ENCODE assay signal across 13 mouse cellular contexts in the genomic region with DNA sequence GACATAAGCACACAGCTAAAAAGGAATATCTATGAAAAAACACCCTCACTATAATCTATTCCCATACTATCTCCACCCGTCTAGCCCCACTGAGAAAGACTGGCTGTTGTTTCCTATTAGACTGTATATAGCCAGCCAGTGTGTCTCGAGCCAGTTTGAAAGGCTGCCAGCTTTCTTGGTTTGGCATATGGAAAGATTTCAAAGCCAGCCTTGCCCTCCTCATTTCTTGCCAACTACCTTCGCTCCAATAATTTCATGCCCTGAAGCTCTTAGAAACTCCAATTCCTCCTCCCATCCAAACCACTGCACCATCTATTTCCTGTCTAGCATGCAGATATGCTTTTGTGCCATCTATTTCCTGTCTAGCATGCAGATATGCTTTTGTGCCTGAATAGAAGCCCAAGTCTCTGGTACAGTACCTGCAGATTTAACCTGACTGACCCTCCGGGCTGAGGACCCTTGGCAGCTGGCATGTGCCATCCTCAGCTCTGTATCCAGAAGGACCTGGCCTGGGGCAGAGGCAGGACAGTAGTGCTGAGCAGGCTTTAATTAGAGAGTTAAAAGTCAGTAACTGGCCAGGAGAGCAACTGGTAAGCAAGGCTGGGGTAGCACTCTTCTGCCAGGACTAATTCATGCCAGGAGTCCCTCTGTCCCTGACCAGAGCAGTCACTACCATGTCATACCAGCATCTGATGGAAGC.
DNase-seq lines count a peak whose midpoint lies in the region; ATAC-seq and TF ChIP-seq lines count a peak whose summit lies in the region.
"Had no signal": no experiment of that assay in that cellular context is flagged by ENCODE, and none has a peak within 500 bp of the region (broad histone marks: within the 10 kb centered on the region; RNA-seq: fewer than 3 reads in every experiment).

No protein-coding gene starts in this region.

- TF ChIP-seq CTCF in cerebellum, adult 2 months (IDR thresholded peaks at IDR 0.05; ENCODE audit: borderline replicate concordance, insufficient read depth, low read depth, low read length), result no peak
- TF ChIP-seq CTCF in midbrain, postnatal 0 days (IDR thresholded peaks at IDR 0.05), result no peak

- 53% methylated on average over 4 of the region's 4 CpGs for WGBS in forebrain, embryonic 15.5 days
- 89% methylated on average over 4 of the region's 4 CpGs for WGBS in forebrain, embryonic 10.5 days
- 76% methylated on average over 4 of the region's 4 CpGs for WGBS in midbrain, embryonic 14.5 days
- 74% methylated on average over 4 of the region's 4 CpGs for WGBS in midbrain, embryonic 15.5 days
- WGBS in cerebellum, adult 2 months, result 7% methylated on average over 4 of the region's 4 CpGs
- WGBS in midbrain, postnatal 0 days, result 66% methylated on average over 4 of the region's 4 CpGs

- H3K9ac ChIP-seq in forebrain, embryonic 15.5 days (replicated peaks), result no peak overlapping the region
- no peak overlapping the region for H3K9ac ChIP-seq in midbrain, embryonic 14.5 days (replicated peaks; ENCODE audit: low read length)
- H3K9ac ChIP-seq in midbrain, embryonic 15.5 days, result no peak overlapping the region
- no peak overlapping the region for H3K9ac ChIP-seq in midbrain, postnatal 0 days (replicated peaks; ENCODE audit: low read length, poor library complexity, severe bottlenecking)
- H3K9ac ChIP-seq: embryonic facial prominence, embryonic 15.5 days; stomach, embryonic 15.5 days had no signal

- no peaks in the 10 kb centered on the region for H3K36me3 ChIP-seq in forebrain, embryonic 15.5 days
- H3K36me3 ChIP-seq in forebrain, embryonic 10.5 days (replicated peaks), result no peaks in the 10 kb centered on the region
- H3K36me3 ChIP-seq in midbrain, embryonic 14.5 days (ENCODE audit: control insufficient read depth, insufficient read depth, low read length), result no peaks in the 10 kb centered on the region
- H3K36me3 ChIP-seq in midbrain, embryonic 15.5 days (replicated peaks), result no peaks in the 10 kb centered on the region
- H3K36me3 ChIP-seq in midbrain, postnatal 0 days (ENCODE audit: insufficient read depth, low read length), result no peaks in the 10 kb centered on the region
- H3K36me3 ChIP-seq: embryonic facial prominence, embryonic 15.5 days; stomach, embryonic 15.5 days had no signal

- ATAC-seq in forebrain, embryonic 15.5 days (replicated peaks), result peak; percentile 81
- ATAC-seq in midbrain, embryonic 14.5 days (ENCODE audit: low FRiP score, low TSS enrichment), result no peak
- no peak for ATAC-seq in midbrain, embryonic 15.5 days (replicated peaks)
- 0 out of 2 replicates have a peak, but pooled peaks have one; percentile 38 for ATAC-seq in midbrain, postnatal 0 days (ENCODE audit: low FRiP score)

- H3K27ac ChIP-seq in forebrain, embryonic 15.5 days (replicated peaks), result peak overlapping the region; percentile 76
- no peak overlapping the region for H3K27ac ChIP-seq in forebrain, embryonic 10.5 days
- no peak overlapping the region for H3K27ac ChIP-seq in midbrain, embryonic 14.5 days (replicated peaks; ENCODE audit: low read depth, low read length)
- H3K27ac ChIP-seq in midbrain, embryonic 15.5 days, result no peak overlapping the region
- no peak overlapping the region for H3K27ac ChIP-seq in cerebellum, adult 2 months (ENCODE audit: insufficient read depth, low read length)
- no peak overlapping the region for H3K27ac ChIP-seq in midbrain, postnatal 0 days (ENCODE audit: low read depth, low read length)
- H3K27ac ChIP-seq: embryonic facial prominence, embryonic 15.5 days; stomach, embryonic 15.5 days had no signal

- H3K27me3 ChIP-seq in forebrain, embryonic 15.5 days, result no peaks in the 10 kb centered on the region
- no peaks in the 10 kb centered on the region for H3K27me3 ChIP-seq in forebrain, embryonic 10.5 days (ENCODE audit: poor library complexity, severe bottlenecking)
- no peaks in the 10 kb centered on the region for H3K27me3 ChIP-seq in midbrain, embryonic 14.5 days (ENCODE audit: control insufficient read depth, insufficient read depth, low read length)
- no peaks in the 10 kb centered on the region for H3K27me3 ChIP-seq in midbrain, embryonic 15.5 days (replicated peaks)
- H3K27me3 ChIP-seq in cerebellum, adult 2 months (ENCODE audit: control insufficient read depth, insufficient read depth, low read length), result no peaks in the 10 kb centered on the region
- no peaks in the 10 kb centered on the region for H3K27me3 ChIP-seq in midbrain, postnatal 0 days (ENCODE audit: insufficient read depth, low read length)
- H3K27me3 ChIP-seq: embryonic facial prominence, embryonic 15.5 days; stomach, embryonic 15.5 days had no signal

- no peak for DNase-seq in forebrain, embryonic 10.5 days (ENCODE audit: extremely low spot score, low spot score)
- peak; percentile 59 for DNase-seq in midbrain, embryonic 14.5 days
- peak; percentile 65 to 86 for DNase-seq in cerebellum, adult 2 months
- DNase-seq in midbrain, postnatal 0 days (ENCODE audit: low spot score), result peak; percentile 85
- DNase-seq in frontal cortex, postnatal 14 days (ENCODE audit: low spot score in 2 of 2), result no peak
- no peak for DNase-seq in testis, postnatal 10 days (ENCODE audit: low spot score)
- DNase-seq: gastrocnemius, postnatal 10 days; lung, adult 18-20 months; right cerebral cortex, adult 18-20 months had no signal

- no peak overlapping the region for H3K4me2 ChIP-seq in forebrain, embryonic 15.5 days (replicated peaks)
- no peak overlapping the region for H3K4me2 ChIP-seq in midbrain, embryonic 14.5 days (ENCODE audit: low read length)
- H3K4me2 ChIP-seq in midbrain, embryonic 15.5 days, result no peak overlapping the region
- no peak overlapping the region for H3K4me2 ChIP-seq in midbrain, postnatal 0 days (ENCODE audit: low read depth, low read length, poor library complexity, severe bottlenecking)
- H3K4me2 ChIP-seq: embryonic facial prominence, embryonic 15.5 days; stomach, embryonic 15.5 days had no signal

- TF ChIP-seq POLR2A in cerebellum, adult 2 months (IDR thresholded peaks at IDR 0.05; ENCODE audit: borderline replicate concordance, insufficient read depth, low read length), result no peak

- H3K9me3 ChIP-seq in forebrain, embryonic 15.5 days, result no peaks in the 10 kb centered on the region
- no peaks in the 10 kb centered on the region for H3K9me3 ChIP-seq in forebrain, embryonic 10.5 days
- no peaks in the 10 kb centered on the region for H3K9me3 ChIP-seq in midbrain, embryonic 14.5 days (ENCODE audit: control insufficient read depth, low read length)
- H3K9me3 ChIP-seq in midbrain, embryonic 15.5 days, result no peaks in the 10 kb centered on the region
- no peaks in the 10 kb centered on the region for H3K9me3 ChIP-seq in midbrain, postnatal 0 days (ENCODE audit: low read length)
- H3K9me3 ChIP-seq: embryonic facial prominence, embryonic 15.5 days; stomach, embryonic 15.5 days had no signal

- H3K4me1 ChIP-seq in forebrain, embryonic 15.5 days, result peaks cover 12% of the 10 kb centered on the region
- H3K4me1 ChIP-seq in forebrain, embryonic 10.5 days, result no peaks in the 10 kb centered on the region
- no peaks in the 10 kb centered on the region for H3K4me1 ChIP-seq in midbrain, embryonic 14.5 days (ENCODE audit: control insufficient read depth, insufficient read depth, low read length)
- H3K4me1 ChIP-seq in midbrain, embryonic 15.5 days, result no peaks in the 10 kb centered on the region
- H3K4me1 ChIP-seq in cerebellum, adult 2 months (ENCODE audit: control insufficient read depth, insufficient read depth, low read length), result peaks cover 7% of the 10 kb centered on the region
- H3K4me1 ChIP-seq in midbrain, postnatal 0 days (ENCODE audit: insufficient read depth, low read length), result no peaks in the 10 kb centered on the region
- H3K4me1 ChIP-seq: stomach, embryonic 15.5 days had no signal

- no peak overlapping the region for H3K4me3 ChIP-seq in forebrain, embryonic 15.5 days
- H3K4me3 ChIP-seq in forebrain, embryonic 10.5 days, result no peak overlapping the region
- H3K4me3 ChIP-seq in midbrain, embryonic 14.5 days (replicated peaks; ENCODE audit: low read depth, low read length), result no peak overlapping the region
- H3K4me3 ChIP-seq in midbrain, embryonic 15.5 days, result no peak overlapping the region
- no peak overlapping the region for H3K4me3 ChIP-seq in cerebellum, adult 2 months (replicated peaks; ENCODE audit: insufficient read depth, low read depth, low read length)
- no peak overlapping the region for H3K4me3 ChIP-seq in midbrain, postnatal 0 days (ENCODE audit: low read depth, low read length)
- H3K4me3 ChIP-seq: embryonic facial prominence, embryonic 15.5 days; stomach, embryonic 15.5 days had no signal

Comparison
In these comparisons a context has a peak if more than half of its experiments do, and no peak if none do; other contexts are left out.
1. ATAC-seq: peak in forebrain, embryonic 15.5 days (single experiment) and midbrain, postnatal 0 days (single experiment); none in midbrain, embryonic 14.5 days (single experiment) and midbrain, embryonic 15.5 days (single experiment).
2. DNase-seq: peak in midbrain, embryonic 14.5 days (single experiment), cerebellum, adult 2 months (2 of 2) and midbrain, postnatal 0 days (single experiment); none in forebrain, embryonic 10.5 days (single experiment), frontal cortex, postnatal 14 days (0 of 2) and testis, postnatal 10 days (single experiment).